Mouse (Mus musculus) forelimb bud, embryonic 11.5 days (tissue): ENCODE measurements around the gene Slc37a1.
"Not testable (repeated sequence)": the region's sequence is repeated elsewhere in the genome, so short reads cannot be mapped to it uniquely, and the experiment has no call there.

ENCODE experiments used
- DNase-seq: peaks from one replicate; pipeline ENCODE4 v3.0.0-alpha.2; 2012; ENCODE audit warnings: low read depth, low spot score

The Slc37a1 gene

GRCm38 (mm10) chr17:31349388-31349787 lies 62.8 kb downstream of the Slc37a1 start:
- no peak for DNase-seq

DNA sequence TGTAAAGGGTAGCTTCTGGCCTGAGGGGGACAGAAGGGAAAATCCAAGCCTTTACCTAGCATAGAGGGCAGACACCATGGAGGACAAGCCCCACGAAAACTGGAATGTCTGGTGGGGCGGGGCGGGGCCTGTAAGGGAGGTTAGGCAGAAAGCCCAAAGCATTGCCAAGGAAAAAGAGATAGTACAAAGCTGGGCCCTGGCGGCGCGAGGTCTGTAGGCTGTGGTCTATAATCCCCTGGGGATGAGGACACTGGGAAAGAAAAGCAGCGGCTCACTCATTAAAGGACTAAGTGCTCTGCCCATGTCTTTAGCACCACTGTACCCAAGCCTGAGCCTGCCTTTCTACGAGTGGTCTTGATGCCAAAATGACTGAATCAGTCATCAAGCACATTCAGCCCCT lies 65.4 kb downstream of the Slc37a1 start:
- DNase-seq: no peak

DNA sequence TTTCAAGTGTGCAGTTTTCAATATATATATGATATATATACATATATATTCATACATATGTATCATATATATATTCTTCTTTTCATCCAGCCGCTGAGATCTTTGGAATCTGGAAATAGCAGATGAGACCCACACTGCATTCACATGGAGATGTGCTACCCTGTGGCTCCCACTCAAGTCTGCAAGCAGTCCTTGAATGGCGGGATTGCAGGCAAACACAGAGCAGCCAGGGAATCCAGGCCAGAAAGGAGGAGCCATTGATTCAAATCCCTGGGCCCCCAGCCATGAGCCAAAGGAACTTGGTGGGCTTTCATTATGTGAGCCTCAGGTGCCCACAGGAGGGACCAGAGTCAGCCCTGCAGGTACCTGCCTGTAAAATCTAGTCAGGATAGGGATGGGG lies 66.7 kb downstream of the Slc37a1 start:
- DNase-seq: no peak

DNA sequence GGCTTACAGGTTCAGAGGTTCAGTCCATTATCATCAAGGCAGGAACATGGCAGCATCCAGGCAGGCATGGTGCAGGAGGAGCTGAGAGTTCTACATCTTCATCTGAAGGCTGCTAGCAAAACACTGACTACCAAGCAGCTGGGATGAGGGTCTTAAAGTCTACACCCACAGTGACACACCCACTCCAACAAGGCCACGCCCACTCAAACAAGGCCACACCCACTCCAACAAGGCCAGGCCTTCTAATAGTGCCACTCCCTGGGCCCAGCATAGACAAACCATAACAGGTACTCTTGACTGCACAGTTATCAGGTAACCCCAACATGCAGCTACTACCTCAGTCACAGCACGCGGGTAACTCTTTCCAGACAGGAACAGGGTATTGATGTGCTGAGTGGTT lies 68.1 kb downstream of the Slc37a1 start:
- DNase-seq: not testable (repeated sequence)

GRCm38 (mm10) chr17:31355792-31356502 lies 69.4 kb downstream of the Slc37a1 start:
- DNase-seq: no peak

DNA sequence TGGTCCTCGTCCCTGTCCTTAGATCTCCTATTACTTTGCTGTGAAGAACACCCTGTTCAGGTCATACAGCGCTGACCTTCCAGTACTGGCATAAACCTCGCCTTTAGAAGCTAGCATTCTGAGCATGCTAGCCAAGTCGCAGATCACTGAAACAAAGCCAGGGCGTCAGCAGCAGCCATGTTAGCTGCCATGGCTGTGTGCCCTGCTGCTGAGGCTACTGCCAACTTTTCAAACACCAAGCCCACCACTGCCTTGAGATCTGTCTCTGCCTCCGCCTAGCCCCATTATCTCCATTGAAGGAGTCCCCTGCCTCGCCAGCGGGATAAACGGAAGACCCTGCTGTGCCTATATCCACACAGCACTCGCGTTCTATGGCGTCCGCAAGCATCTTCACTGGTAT lies 74.0 kb downstream of the Slc37a1 start:
- DNase-seq: no peak

DNA sequence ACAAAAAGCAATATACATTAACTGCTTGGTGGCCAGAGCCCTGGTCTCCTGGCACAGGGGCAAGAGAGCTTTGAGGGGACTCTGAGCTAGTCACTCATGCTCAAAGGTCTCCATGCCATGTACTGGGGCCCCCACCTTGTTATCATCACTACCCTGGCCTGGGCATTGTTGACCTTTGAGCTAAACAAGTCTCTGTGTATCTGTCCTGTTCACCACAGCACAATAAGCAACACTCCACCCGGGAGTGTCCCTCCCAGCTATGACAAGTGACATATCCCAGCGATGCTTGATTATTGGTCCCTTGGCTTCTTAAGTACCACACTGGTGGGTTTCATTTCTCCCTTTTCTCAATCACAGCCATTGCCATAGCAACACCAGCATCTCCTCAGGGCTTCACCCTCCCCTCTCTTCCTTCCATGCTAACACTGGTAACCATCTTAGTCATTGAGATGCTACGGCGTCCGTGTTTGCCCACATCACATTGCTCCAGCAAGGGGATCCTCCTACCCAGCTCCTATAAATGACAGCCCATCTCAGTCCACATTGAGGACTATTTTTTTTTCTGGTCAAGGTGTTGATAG lies 79.1 kb downstream of the Slc37a1 start:
- no peak for DNase-seq

DNA sequence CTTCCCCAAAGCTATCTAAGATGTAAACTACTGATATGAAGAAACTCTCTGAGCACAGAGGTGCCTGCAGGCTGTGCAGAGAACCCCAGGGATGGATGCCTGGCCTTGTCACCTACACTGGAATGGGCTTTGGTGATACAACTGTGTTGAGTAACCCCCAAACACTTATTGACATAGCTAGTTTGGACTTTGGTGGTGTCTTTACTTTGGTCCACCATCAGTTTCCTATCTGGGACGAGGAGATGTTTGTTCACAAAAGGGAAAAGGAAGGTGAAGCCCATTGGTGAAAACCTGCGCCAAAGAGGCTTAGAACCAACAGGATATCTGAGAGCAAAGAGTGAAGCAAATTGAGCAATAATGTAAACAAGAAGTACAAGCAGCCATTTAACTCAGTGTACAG lies 83.6 kb downstream of the Slc37a1 start:
- no peak for DNase-seq

DNA sequence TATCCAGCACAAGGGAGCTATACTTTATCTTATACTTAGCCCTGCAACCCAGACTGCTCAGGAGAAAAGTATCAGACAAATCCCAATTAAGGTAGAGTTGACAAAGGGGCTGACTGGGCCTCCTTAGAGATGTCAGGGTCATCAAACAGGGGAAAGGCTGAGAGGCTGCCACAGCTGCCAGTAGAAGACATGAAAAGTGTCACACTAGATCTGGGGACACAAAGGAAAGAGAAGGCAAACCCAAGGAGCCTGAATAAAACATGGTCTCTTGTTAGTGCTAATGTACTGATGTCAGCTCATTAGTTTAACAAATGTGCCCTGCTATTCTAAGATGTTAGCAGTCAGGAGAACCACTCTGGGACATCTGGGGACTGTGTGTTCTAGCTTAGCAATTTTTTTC lies 84.3 kb downstream of the Slc37a1 start:
- no peak for DNase-seq

GRCm38 (mm10) chr17:31377961-31378360 lies 91.4 kb downstream of the Slc37a1 start:
- peak; percentile 79 for DNase-seq

DNA sequence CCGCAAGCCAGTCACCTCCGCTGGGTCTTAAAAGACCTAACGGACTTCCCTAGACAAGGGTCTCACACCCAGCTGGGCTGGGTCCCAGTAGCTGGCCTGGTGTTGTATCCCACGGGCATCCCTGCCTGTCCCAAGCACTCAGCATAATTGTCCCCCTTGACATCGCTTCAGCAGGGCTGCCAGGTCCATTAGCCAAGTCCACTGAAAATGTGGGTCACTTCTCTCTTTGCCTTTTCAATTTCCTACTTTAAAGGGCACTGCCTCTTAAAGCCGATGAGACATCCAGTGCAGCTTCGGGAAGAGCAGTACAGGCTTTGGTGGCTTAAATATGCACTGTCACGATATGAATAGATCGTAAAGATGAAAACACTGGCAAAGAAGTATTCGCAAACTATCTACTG lies 91.8 kb downstream of the Slc37a1 start:
- DNase-seq: no peak

- DNase-seq: no peak
Observed at GRCm38 (mm10) chr17:31379086-31379485, 92.5 kb downstream of the Slc37a1 start.

- no peak for DNase-seq
Observed at GRCm38 (mm10) chr17:31379863-31380262, 93.3 kb downstream of the Slc37a1 start.

DNA sequence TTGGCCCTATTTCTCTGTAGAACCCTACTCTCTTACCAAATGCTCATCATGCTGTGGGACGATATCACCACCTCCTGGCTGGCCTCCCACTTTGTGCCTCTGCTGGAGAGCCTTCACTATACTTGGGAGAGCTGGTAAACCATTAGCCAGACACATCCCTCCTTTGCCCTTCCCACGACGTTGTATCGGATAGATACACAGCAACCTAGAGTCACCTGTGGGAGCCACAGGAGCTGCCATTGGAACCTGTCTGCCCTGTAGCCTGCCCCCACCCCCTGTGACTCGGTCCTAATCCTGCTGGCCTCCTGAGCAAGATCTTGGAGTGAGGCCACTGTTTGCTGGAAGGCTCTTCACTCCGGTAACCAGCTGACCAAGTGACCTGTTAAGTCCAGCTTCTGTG lies 96.7 kb downstream of the Slc37a1 start:
- no peak for DNase-seq

GRCm38 (mm10) chr17:31384968-31385627 lies 98.5 kb downstream of the Slc37a1 start:
- DNase-seq: peak; percentile 50

- DNase-seq: peak; percentile 81
Observed at GRCm38 (mm10) chr17:31385671-31386665, 99.4 kb downstream of the Slc37a1 start, which contains the start of gene Pde9a. Gene Pde9a (plus strand): TSS chr17:31386210.

GRCm38 (mm10) chr17:31386766-31387275 lies 100.2 kb downstream of the Slc37a1 start:
- DNase-seq: no peak

GRCm38 (mm10) chr17:31389432-31390050 lies 102.9 kb downstream of the Slc37a1 start:
- DNase-seq: no peak

- peak; percentile 28 for DNase-seq
Observed at GRCm38 (mm10) chr17:31391462-31391861, 104.9 kb downstream of the Slc37a1 start.

DNA sequence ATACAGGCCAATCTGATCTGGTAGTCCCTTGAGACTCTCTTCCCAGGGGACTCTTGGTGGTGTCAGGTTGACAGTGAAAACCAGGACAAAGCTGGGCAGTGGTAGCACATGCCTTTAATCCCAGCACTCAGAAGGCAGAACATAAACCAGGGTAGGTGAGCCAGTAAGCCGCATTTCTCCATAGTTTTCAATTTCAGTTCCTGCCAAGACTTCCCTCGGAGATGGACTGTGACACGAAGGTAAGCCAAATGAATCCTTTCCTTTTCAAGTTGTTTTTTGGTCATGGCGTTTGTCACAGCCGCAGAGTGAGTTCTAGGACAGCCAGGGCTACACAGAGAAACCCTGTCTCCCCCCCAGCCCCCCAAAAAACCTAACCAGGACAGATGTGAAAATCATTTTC lies 105.4 kb downstream of the Slc37a1 start:
- DNase-seq: no peak

DNA sequence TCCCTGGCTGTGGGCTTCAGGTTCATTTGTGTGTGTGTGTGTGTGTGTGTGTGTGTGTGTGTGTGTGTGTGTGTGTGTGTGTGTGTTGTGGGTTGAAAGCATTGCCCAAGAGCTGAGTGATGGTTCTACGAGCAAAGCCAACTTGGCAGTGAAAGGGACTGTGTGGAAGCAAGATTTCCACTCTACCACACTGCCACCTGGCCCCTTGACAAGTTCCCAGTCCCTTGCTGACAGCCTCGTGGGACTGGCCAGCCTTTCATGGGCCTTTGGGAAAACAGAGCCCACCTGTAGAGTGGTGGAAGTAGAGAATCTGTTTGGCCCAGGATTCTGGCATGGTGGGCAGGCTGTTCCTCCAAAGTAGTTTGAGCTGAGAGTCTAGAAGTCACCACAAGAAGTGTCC lies 107.2 kb downstream of the Slc37a1 start:
- DNase-seq: no peak
